Mouse (Mus musculus) lung, postnatal 0 days (tissue): Measurements from ENCODE around the gene Gm10184. TPM values are rescaled to one million over a fixed set of nuclear protein-coding genes. Genes with fewer than 3 reads are reported as not detected.

Experiments
- ATAC-seq: fragments of 200-750 bp; cut with Nextera tagmentation; 2 replicates; pipeline ENCODE4 v1.8.0; 2017; ENCODE audit warnings: moderate library complexity
- DNase-seq: peaks from one replicate; pipeline ENCODE4 v3.0.0-alpha.2; 2016; ENCODE audit warnings: low spot score
- H3K27ac ChIP-seq: fragments of 300-500 bp; sonication (generic); 2 replicates; pipeline ENCODE4 v1.5.1; 2014; ENCODE audit warnings: antibody characterized with exemption, mild to moderate bottlenecking, low read length, mixed read lengths
- H3K27me3 ChIP-seq: fragments of 300-500 bp; sonication (generic); replicated peaks from 2 replicates; pipeline ENCODE4 v1.6.1; 2014; ENCODE audit warnings: low read length, mixed read lengths; ENCODE audit not compliant: insufficient read depth
- H3K36me3 ChIP-seq: fragments of 300-500 bp; sonication (generic); 2 replicates; pipeline ENCODE4 v1.6.1; 2014; ENCODE audit warnings: low read length, mixed read lengths; ENCODE audit not compliant: insufficient read depth
- H3K4me1 ChIP-seq: fragments of 300-500 bp; sonication (generic); 2 replicates; pipeline ENCODE4 v1.6.1; 2014; ENCODE audit warnings: antibody characterized with exemption, low read depth, low read length, mixed read lengths; ENCODE audit not compliant: insufficient read depth
- H3K4me2 ChIP-seq: fragments of 300-500 bp; sonication (generic); replicated peaks from 2 replicates; pipeline ENCODE4 v1.6.1; 2014; ENCODE audit warnings: low read depth, mild to moderate bottlenecking, low read length, moderate library complexity, mixed read lengths
- H3K4me3 ChIP-seq: fragments of 300-500 bp; sonication (generic); 2 replicates; pipeline ENCODE4 v1.5.1; 2014; ENCODE audit warnings: low read depth, low read length
- H3K9ac ChIP-seq: fragments of 300-500 bp; sonication (generic); replicated peaks from 2 replicates; pipeline ENCODE4 v1.6.1; 2014; ENCODE audit warnings: low read depth, mild to moderate bottlenecking
- H3K9me3 ChIP-seq: fragments of 300-500 bp; sonication (generic); 2 replicates; pipeline ENCODE4 v1.6.1; 2016; ENCODE audit warnings: low read length, mixed read lengths
- CTCF ChIP-seq: IDR thresholded peaks from 2 replicates; pipeline ENCODE4 v1.5.1; 2016; ENCODE audit warnings: antibody characterized with exemption, mild to moderate bottlenecking
- EP300 ChIP-seq: IDR thresholded peaks from 2 replicates; pipeline ENCODE4 v1.6.1; 2016; ENCODE audit warnings: antibody characterized with exemption, mild to moderate bottlenecking, control low read depth
- WGBS: fragments of 180-500 bp; shearing (Covaris S2); extraction: QIAGEN DNeasy Blood & Tissue Kit; methylation state at CpG from one replicate; pipeline ENCODE4 v1.1.7; 2014; 5-methylcytosine and 5-hydroxymethylcytosine counted together
- polyA plus RNA-seq: library from polyadenylated mRNA; unstranded; fragments of >200 nt; fragmentation: Nextera tagmentation; extraction: Ambion mirVana; gene quantifications from 2 replicates; pipeline ENCODE4 v1.2.1, GENCODE M21; 2015

Gm10184 gene
- polyA plus RNA-seq, 1 experiment from 2014 or later, result 13.3 TPM

- 79% methylated on average over 3 of the region's 3 CpGs for WGBS
- Histone ChIP-seq H3K9ac (no peak overlapping the region), H3K9me3 (no peaks in the 10 kb centered on the region), H3K4me2 (no peak overlapping the region), H3K27ac (no peak overlapping the region), H3K36me3 (no peaks in the 10 kb centered on the region), H3K4me3 (no peak overlapping the region), H3K4me1 (no peaks in the 10 kb centered on the region), H3K27me3 (no peaks in the 10 kb centered on the region)
- TF ChIP-seq EP300 (no peak), CTCF (no peak)
- ATAC-seq (no peak), DNase-seq (no peak)
Observed at GRCm38 (mm10) chr17:89864996-89865395, 45.3 kb downstream of the Gm10184 start.
